Mouse (Mus musculus) heart, embryonic 16.5 days (tissue): ENCODE data around the gene 4921536K21Rik. TPM values are rescaled to one million over a fixed set of nuclear protein-coding genes. Genes with fewer than 3 reads are reported as not detected.

Experiments
- ATAC-seq: fragments of 200-750 bp; cut with Nextera tagmentation; replicated peaks from 2 replicates; pipeline ENCODE4 v1.8.0; 2017; ENCODE audit warnings: moderate number of reproducible peaks; ENCODE audit not compliant: insufficient read depth, low FRiP score; ENCODE audit errors: extremely low read depth
- H3K27ac ChIP-seq: fragments of 300-500 bp; sonication (generic); 2 replicates; pipeline ENCODE4 v1.5.1; 2014; ENCODE audit warnings: mild to moderate bottlenecking, low read length, control low read depth, moderate library complexity
- H3K27me3 ChIP-seq: fragments of 300-500 bp; sonication (generic); 2 replicates; pipeline ENCODE4 v1.6.1; 2014; ENCODE audit warnings: low read length, mixed read lengths; ENCODE audit not compliant: control insufficient read depth, insufficient read depth
- H3K36me3 ChIP-seq: fragments of 300-500 bp; sonication (generic); 2 replicates; pipeline ENCODE4 v1.6.1; 2014; ENCODE audit not compliant: control insufficient read depth, insufficient read depth
- H3K4me1 ChIP-seq: fragments of 300-500 bp; sonication (generic); 2 replicates; pipeline ENCODE4 v1.6.1; 2014; ENCODE audit warnings: low read length, mixed read lengths; ENCODE audit not compliant: control insufficient read depth, insufficient read depth
- H3K4me2 ChIP-seq: fragments of 300-500 bp; sonication (generic); 2 replicates; pipeline ENCODE4 v1.6.1; 2014; ENCODE audit warnings: low read depth, mild to moderate bottlenecking, control low read depth, low read length
- H3K4me3 ChIP-seq: fragments of 300-500 bp; sonication (generic); 2 replicates; pipeline ENCODE4 v1.5.1; 2014; ENCODE audit warnings: mild to moderate bottlenecking, control low read depth, low read length
- H3K9ac ChIP-seq: fragments of 300-500 bp; sonication (generic); 2 replicates; pipeline ENCODE4 v1.6.1; 2014; ENCODE audit warnings: low read length, control low read depth
- H3K9me3 ChIP-seq: fragments of 300-500 bp; sonication (generic); replicated peaks from 2 replicates; pipeline ENCODE4 v1.6.1; 2016; ENCODE audit warnings: low read length; ENCODE audit not compliant: control insufficient read depth
- WGBS: fragments of 180-500 bp; shearing (Covaris S2); extraction: QIAGEN DNeasy Blood & Tissue Kit; methylation state at CpG from one replicate; pipeline ENCODE4 v1.1.7; 2014; 5-methylcytosine and 5-hydroxymethylcytosine counted together
- polyA plus RNA-seq: library from polyadenylated mRNA; unstranded; fragments of >200 nt; fragmentation: Nextera tagmentation; extraction: Ambion mirVana; gene quantifications from 2 replicates; pipeline ENCODE4 v1.2.1, GENCODE M21; 2015

Gene 4921536K21Rik
- polyA plus RNA-seq = 0.17 and 0.22 TPM in 2 replicates

DNA sequence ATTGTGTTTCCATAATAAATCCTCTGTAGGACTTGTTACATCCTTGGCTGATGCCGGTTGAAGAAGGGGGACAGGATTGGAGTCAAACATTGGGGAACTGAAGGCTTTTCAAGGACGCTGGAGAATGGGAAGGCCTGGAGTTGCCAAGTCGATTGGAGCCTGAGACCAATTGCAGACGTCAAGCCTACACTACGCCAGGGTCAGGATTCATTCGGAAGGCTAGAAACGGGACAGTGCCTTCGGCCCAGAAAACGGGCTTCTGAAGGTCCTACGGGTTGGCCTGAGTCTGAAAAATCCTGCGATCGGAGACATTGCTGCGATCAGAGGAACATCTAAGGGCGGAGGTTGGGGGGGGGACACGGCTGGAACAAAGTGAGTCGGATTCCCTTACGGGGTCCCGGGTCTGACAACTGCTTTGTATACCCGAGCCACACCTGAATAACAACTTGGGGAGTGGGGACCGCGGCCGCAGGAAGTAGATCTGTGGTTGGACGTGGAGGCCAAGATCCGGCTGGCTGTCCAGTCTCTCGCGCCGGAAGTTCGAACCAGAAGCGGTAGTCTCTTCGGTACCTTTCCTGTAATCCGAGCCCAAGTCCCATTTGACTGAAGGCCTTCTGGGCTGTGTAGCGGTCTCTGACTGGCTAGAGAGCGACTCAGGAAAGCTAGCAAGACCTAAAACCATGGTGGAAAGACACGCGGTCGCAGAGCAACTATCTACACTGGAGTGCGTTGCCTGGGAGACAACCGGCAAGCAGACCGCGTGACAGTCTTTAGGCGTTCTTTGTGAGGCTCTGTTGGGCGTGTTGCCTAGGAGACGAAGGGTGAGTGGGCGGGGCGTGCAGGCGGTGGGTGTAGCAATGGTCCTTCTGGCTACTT, at the start of gene 4921536K21Rik, which contains the start of gene Dusp18:
4921536K21Rik (minus strand) TSS at position 693 of the 876 bp plus-strand sequence.
Dusp18 (plus strand) TSS at position 835 of the 876 bp plus-strand sequence.
- peaks cover 5% of the 10 kb centered on the region for H3K4me1 ChIP-seq
- peak within 1 kb of the TSS; percentile 73 for H3K27ac ChIP-seq
- H3K4me3 ChIP-seq = peak within 1 kb of the TSS; percentile 64
- peaks cover 6% of the 10 kb centered on the region; the same call in 1 of the 2 replicates for H3K36me3 ChIP-seq
- 3% methylated on average over 46 of the region's 46 CpGs for WGBS
- peak within 1 kb of the TSS; percentile 83 for H3K4me2 ChIP-seq
- ATAC-seq = peak; percentile 93
- H3K9me3 ChIP-seq = no peaks in the 10 kb centered on the region
- H3K27me3 ChIP-seq = no peaks in the 10 kb centered on the region
- H3K9ac ChIP-seq = peak within 1 kb of the TSS; percentile 73

DNA sequence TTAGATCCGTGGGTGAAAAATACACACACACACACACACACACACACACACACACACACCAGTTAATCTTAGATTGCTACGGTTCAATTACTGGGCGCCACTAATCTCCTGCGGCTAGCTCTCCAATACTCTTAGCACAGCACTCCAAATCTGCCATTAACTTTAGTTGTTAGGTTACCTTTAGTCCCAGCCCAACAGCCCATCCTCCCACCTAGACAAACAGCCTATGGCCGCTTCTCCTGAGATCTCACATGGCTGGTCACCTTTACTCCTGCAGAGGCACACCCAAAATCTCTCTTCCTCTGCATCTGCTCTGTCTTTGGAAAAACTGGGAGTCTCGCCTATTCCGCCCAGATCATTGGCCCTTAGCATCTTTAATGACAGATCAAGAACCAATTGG, 46.5 kb upstream of the 4921536K21Rik start:
- 86% methylated on average over 7 of the region's 7 CpGs for WGBS
- Histone ChIP-seq H3K36me3 (no peaks in the 10 kb centered on the region), H3K4me1 (no peaks in the 10 kb centered on the region), H3K9me3 (no peaks in the 10 kb centered on the region), H3K27me3 (0 out of 2 replicates have a peak, but pooled peaks cover 2% of the 10 kb centered on the region), H3K27ac (no peak overlapping the region), H3K4me2 (no peak overlapping the region), H3K9ac (no peak overlapping the region), H3K4me3 (no peak overlapping the region)
- no peak for ATAC-seq

DNA sequence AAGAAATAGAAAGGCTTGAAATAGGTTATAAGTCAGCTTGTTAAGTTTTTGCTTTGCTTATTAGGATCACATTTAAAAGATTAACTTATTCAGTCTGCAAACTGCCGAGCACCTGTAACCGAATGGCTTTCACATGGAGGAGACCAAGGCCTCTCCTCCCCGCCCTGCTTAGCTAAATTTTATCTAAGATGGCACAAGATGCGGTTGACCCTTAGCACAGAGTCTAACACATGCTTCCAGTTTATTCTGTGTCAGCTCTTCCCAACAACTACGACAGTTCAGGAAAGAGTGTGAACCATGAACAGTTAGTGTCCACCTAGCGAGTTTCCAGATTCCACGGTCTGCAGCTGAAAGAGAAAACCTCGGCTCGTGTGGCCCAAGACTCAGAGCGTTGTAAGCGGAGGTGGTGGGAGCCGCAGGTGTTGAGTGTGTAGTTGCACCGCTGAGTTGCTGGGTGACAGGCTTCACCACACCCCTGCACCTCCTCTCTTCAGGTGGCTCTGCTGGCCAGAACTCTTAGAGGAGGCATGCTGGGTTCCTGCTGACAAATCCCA, 42.5 kb upstream of the 4921536K21Rik start:
- Histone ChIP-seq H3K4me1 (no peaks in the 10 kb centered on the region), H3K4me2 (no peak overlapping the region), H3K9ac (no peak overlapping the region), H3K4me3 (no peak overlapping the region), H3K9me3 (no peaks in the 10 kb centered on the region), H3K27me3 (0 out of 2 replicates have a peak, but pooled peaks cover 2% of the 10 kb centered on the region), H3K36me3 (no peaks in the 10 kb centered on the region), H3K27ac (no peak overlapping the region)
- WGBS = 68% methylated on average over 13 of the region's 13 CpGs
- no peak for ATAC-seq

DNA sequence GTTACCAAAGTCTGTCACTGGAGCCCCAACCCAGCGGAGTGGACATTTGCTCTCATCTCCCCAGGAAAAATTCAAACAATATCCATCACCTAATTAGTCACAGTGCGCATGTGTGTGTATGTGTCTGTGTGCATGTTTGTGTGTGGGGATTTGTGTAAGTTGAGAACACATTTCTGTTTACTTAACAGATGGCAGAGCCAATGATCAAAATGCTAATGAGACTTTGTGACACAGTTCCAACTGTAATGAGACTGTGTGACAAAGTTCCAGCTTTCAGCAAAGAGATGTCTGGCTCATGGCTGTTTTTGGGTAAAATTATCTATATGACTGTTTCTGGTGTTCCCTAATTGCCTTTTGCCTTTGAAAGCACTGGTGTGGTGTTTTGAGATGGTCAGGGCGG, 41.4 kb upstream of the 4921536K21Rik start:
- peaks cover 4% of the 10 kb centered on the region for H3K4me1 ChIP-seq
- H3K27me3 ChIP-seq = 0 out of 2 replicates have a peak, but pooled peaks cover 2% of the 10 kb centered on the region
- H3K9ac ChIP-seq = no peak overlapping the region
- H3K9me3 ChIP-seq = no peaks in the 10 kb centered on the region
- H3K36me3 ChIP-seq = no peaks in the 10 kb centered on the region
- ATAC-seq = no peak
- no peak overlapping the region for H3K4me2 ChIP-seq
- WGBS = 86% methylated on average over 3 of the region's 3 CpGs
- H3K27ac ChIP-seq = no peak overlapping the region
- H3K4me3 ChIP-seq = no peak overlapping the region

DNA sequence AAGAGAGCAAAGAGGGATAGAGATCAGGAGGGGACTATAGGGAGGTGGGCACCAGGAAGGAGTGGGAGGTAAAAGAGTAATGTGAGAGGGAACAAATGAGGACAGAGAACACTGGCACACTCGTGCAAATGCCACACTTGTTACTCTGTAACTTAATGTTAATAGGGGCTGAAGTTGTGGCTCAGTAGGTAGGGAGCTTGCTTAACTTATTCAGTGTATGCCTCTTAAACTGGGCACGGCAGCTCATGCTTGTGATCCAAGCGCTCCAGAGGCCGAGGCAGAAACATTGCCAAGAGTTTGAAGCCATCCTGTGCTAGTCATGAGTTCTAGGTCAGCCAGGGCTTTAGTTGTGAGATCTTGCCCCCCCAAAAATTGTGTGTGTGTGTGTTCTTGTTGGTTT, 40.2 kb upstream of the 4921536K21Rik start:
- 69% methylated on average over 4 of the region's 4 CpGs for WGBS
- Histone ChIP-seq H3K9ac (no peak overlapping the region), H3K4me1 (peaks cover 9% of the 10 kb centered on the region), H3K27ac (no peak overlapping the region), H3K27me3 (0 out of 2 replicates have a peak, but pooled peaks cover 2% of the 10 kb centered on the region), H3K36me3 (no peaks in the 10 kb centered on the region), H3K4me2 (no peak overlapping the region), H3K9me3 (no peaks in the 10 kb centered on the region), H3K4me3 (no peak overlapping the region)
- no peak for ATAC-seq

DNA sequence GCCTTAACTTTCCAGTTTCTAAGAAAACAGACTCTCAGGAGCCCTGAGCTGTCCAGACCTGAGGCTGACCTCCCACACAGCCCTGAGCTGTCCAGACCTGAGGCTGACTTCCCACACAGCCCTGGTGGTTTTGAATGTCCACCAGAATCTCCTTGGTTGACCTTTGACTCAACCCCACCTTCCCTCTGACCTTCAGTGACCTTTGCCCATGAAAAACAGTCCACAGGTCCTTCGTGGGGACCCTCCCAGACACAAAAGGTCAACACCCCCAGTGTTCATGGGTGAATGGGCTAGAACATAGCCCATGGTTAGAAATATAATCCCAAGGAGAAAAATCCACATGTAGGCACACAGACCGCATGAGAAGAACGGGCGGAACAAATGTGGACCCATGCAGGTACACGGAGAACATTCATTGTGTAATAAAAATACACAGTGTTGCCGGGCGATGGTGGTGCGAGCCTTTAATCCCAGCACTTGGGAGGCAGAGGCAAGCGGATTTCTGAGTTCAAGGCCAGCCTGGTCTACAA, 38.9 kb upstream of the 4921536K21Rik start:
- H3K4me2 ChIP-seq = no peak overlapping the region
- H3K27me3 ChIP-seq = 0 out of 2 replicates have a peak, but pooled peaks cover 2% of the 10 kb centered on the region
- peaks cover 9% of the 10 kb centered on the region for H3K4me1 ChIP-seq
- no peak overlapping the region for H3K9ac ChIP-seq
- no peak for ATAC-seq
- WGBS = 90% methylated on average over 9 of the region's 9 CpGs
- no peaks in the 10 kb centered on the region for H3K9me3 ChIP-seq
- no peaks in the 10 kb centered on the region for H3K36me3 ChIP-seq
- H3K4me3 ChIP-seq = no peak overlapping the region
- H3K27ac ChIP-seq = no peak overlapping the region

DNA sequence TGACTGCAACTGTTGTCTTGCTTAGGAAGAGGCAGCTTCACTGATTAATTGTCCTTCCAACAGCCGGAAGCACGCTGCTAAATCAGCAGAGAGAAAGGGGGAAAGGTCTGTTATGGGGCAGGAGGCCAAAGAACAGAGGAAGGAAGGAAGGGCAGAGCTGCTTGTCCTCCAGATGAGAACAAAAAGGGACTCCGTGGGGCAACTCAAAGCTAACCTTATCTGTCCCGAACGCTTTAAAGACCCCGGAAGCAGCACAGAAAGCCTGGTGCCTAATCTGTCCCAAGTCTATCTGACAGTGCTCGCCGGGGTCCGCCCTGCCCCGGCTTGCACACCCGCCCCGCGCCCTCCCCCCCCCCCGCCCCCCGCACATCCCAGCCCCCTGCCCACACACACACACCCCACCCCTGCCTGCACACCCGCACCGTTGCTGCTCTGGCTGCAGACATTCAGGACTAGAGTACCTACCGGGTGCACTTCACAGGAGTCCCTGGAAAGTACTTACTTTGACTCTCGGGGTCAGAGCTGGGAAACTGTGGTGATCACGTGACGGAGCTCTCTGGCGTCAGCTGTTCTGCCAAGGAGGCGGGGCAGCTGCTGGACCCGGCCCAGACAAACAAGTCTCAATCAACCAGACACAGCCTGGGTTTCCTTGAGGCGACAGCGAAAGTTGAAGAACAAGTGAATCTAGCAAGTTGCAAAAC, 36.8 kb upstream of the 4921536K21Rik start, which contains the start of gene Tcn2:
Tcn2 (minus strand) TSS at position 649 of the 701 bp plus-strand sequence.
- Histone ChIP-seq H3K4me3 (peak within 1 kb of the TSS; percentile 66), H3K27ac (peak within 1 kb of the TSS; percentile 69), H3K9ac (peak within 1 kb of the TSS; percentile 74), H3K9me3 (no peaks in the 10 kb centered on the region), H3K4me2 (peak within 1 kb of the TSS; percentile 81), H3K27me3 (no peaks in the 10 kb centered on the region), H3K36me3 (peaks cover 3% of the 10 kb centered on the region; the same call in 1 of the 2 replicates), H3K4me1 (peaks cover 9% of the 10 kb centered on the region)
- WGBS = under 1% methylated on average over 22 of the region's 26 CpGs
- ATAC-seq = peak; percentile 89

DNA sequence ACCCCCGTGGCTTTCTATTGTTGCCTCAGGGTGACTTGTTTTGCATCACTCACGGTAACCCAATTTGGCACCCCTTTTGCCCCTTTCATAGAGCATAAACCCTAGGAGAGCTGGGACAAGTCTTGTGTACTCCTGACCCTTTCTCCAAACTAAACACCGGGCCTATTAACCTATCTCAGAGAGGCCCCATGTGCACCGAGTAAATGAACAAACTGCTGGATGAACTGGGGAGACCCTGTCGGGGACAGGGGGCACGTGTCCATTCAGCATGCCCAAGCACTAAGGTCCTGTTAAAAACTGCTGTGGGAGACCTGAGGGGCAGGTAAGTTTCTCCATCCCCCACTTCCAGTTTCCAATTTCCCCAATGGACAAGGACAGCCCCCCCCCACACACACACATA, 36.0 kb upstream of the 4921536K21Rik start:
- Histone ChIP-seq H3K4me3 (peak overlapping the region; percentile 66), H3K9me3 (no peaks in the 10 kb centered on the region), H3K36me3 (peaks cover 3% of the 10 kb centered on the region; the same call in 1 of the 2 replicates), H3K27me3 (no peaks in the 10 kb centered on the region), H3K4me1 (peaks cover 9% of the 10 kb centered on the region), H3K4me2 (peak overlapping the region; percentile 81), H3K9ac (peak overlapping the region; percentile 74), H3K27ac (no peak overlapping the region)
- ATAC-seq = no peak
- 51% methylated on average over 6 of the region's 6 CpGs for WGBS
